ENCODE assay signal across 7 mouse cellular contexts in genomic region chr2:4556188-4556587, GRCm38 (mm10).
DNase-seq lines count a peak whose midpoint lies in the region; ATAC-seq and TF ChIP-seq lines count a peak whose summit lies in the region.

No protein-coding gene starts in this region.

- TF ChIP-seq POLR2A in myocyte (IDR thresholded peaks at IDR 0.05; ENCODE audit: insufficient read length, low read depth) = no peak

- DNase-seq in liver, embryonic 11.5 days (ENCODE audit: low spot score) = no peak
- peak; percentile 74 for DNase-seq in embryonic facial prominence, embryonic 14.5 days (ENCODE audit: low spot score)
- DNase-seq in hindbrain, embryonic 10.5 days (ENCODE audit: low spot score) = peak; percentile 28
- DNase-seq in adrenal gland, postnatal 25 days = no peak

- no peak overlapping the region for H3ac ChIP-seq in myocyte (ENCODE audit: control insufficient read depth, insufficient read length)

- H3K4me3 ChIP-seq in liver, embryonic 12.5 days = no peak overlapping the region
- no peak overlapping the region for H3K4me3 ChIP-seq in liver, embryonic 11.5 days (ENCODE audit: low read depth, low read length)
- no peak overlapping the region for H3K4me3 ChIP-seq in embryonic facial prominence, embryonic 14.5 days (ENCODE audit: low read depth, low read length)
- H3K4me3 ChIP-seq in hindbrain, embryonic 10.5 days = no peak overlapping the region
- H3K4me3 ChIP-seq in myocyte = no peak overlapping the region

- no peak for ATAC-seq in liver, embryonic 12.5 days
- ATAC-seq in liver, embryonic 11.5 days (replicated peaks; ENCODE audit: low FRiP score) = no peak
- ATAC-seq in embryonic facial prominence, embryonic 14.5 days (ENCODE audit: low read depth) = no peak
- ATAC-seq in cerebellum, adult (ENCODE audit: insufficient number of reproducible peaks, low FRiP score, low TSS enrichment) = no peak

- no peak overlapping the region for H3K4me2 ChIP-seq in liver, embryonic 12.5 days
- no peak overlapping the region for H3K4me2 ChIP-seq in liver, embryonic 11.5 days
- no peak overlapping the region for H3K4me2 ChIP-seq in embryonic facial prominence, embryonic 14.5 days (ENCODE audit: low read depth, low read length)
- H3K4me2 ChIP-seq in myocyte (ENCODE audit: low read depth) = peak overlapping the region; percentile 89

- peak overlapping the region; percentile 100 for H3K27ac ChIP-seq in liver, embryonic 12.5 days
- H3K27ac ChIP-seq in liver, embryonic 11.5 days (ENCODE audit: low read depth, low read length) = no peak overlapping the region
- H3K27ac ChIP-seq in embryonic facial prominence, embryonic 14.5 days (replicated peaks; ENCODE audit: low read depth, low read length) = peak overlapping the region; percentile 95
- H3K27ac ChIP-seq in hindbrain, embryonic 10.5 days = peak overlapping the region; percentile 93

- H3K9ac ChIP-seq in liver, embryonic 12.5 days = no peak overlapping the region; the same call in 1 of the 2 replicates
- H3K9ac ChIP-seq in liver, embryonic 11.5 days (ENCODE audit: low read depth, low read length) = no peak overlapping the region
- no peak overlapping the region for H3K9ac ChIP-seq in embryonic facial prominence, embryonic 14.5 days (ENCODE audit: low read depth, low read length)

- WGBS in liver, embryonic 12.5 days (ENCODE audit: insufficient replicate concordance) = 82% methylated on average over 10 of the region's 10 CpGs
- WGBS in liver, embryonic 11.5 days = 84% methylated on average over 10 of the region's 10 CpGs
- 29% methylated on average over 10 of the region's 10 CpGs for WGBS in embryonic facial prominence, embryonic 14.5 days
- WGBS in hindbrain, embryonic 10.5 days = 31% methylated on average over 10 of the region's 10 CpGs

- no peaks in the 10 kb centered on the region for H3K36me3 ChIP-seq in liver, embryonic 12.5 days
- no peaks in the 10 kb centered on the region for H3K36me3 ChIP-seq in liver, embryonic 11.5 days (ENCODE audit: control insufficient read depth, insufficient read depth, low read length)
- H3K36me3 ChIP-seq in embryonic facial prominence, embryonic 14.5 days (ENCODE audit: control insufficient read depth, insufficient read depth, low read length) = peaks cover 9% of the 10 kb centered on the region; the same call in 1 of the 2 replicates
- H3K36me3 ChIP-seq in hindbrain, embryonic 10.5 days = peaks cover 30% of the 10 kb centered on the region
- peaks cover 8% of the 10 kb centered on the region for H3K36me3 ChIP-seq in myocyte (ENCODE audit: control insufficient read depth, insufficient read depth)

- peaks cover 77% of the 10 kb centered on the region for H3K4me1 ChIP-seq in liver, embryonic 12.5 days
- H3K4me1 ChIP-seq in liver, embryonic 11.5 days (replicated peaks; ENCODE audit: control insufficient read depth, insufficient read depth, low read length) = peaks cover 60% of the 10 kb centered on the region
- H3K4me1 ChIP-seq in embryonic facial prominence, embryonic 14.5 days (ENCODE audit: control insufficient read depth, insufficient read depth, low read length) = peaks cover 43% of the 10 kb centered on the region
- H3K4me1 ChIP-seq in hindbrain, embryonic 10.5 days (replicated peaks) = peaks cover 71% of the 10 kb centered on the region

- peaks cover 23% of the 10 kb centered on the region for H3K79me2 ChIP-seq in myocyte (ENCODE audit: control insufficient read depth, insufficient read depth)

- H3K27me3 ChIP-seq in liver, embryonic 12.5 days (replicated peaks) = no peaks in the 10 kb centered on the region
- H3K27me3 ChIP-seq in liver, embryonic 11.5 days (replicated peaks; ENCODE audit: control insufficient read depth, insufficient read depth, low read length) = no peaks in the 10 kb centered on the region
- H3K27me3 ChIP-seq in embryonic facial prominence, embryonic 14.5 days (replicated peaks; ENCODE audit: control insufficient read depth, insufficient read depth, low read length) = no peaks in the 10 kb centered on the region
- H3K27me3 ChIP-seq in hindbrain, embryonic 10.5 days (ENCODE audit: insufficient read depth, poor library complexity, severe bottlenecking) = no peaks in the 10 kb centered on the region
- H3K27me3 ChIP-seq in myocyte (ENCODE audit: control insufficient read depth, insufficient read depth, insufficient read length) = no peaks in the 10 kb centered on the region

- H3K9me3 ChIP-seq in liver, embryonic 12.5 days (replicated peaks) = no peaks in the 10 kb centered on the region
- H3K9me3 ChIP-seq in liver, embryonic 11.5 days (ENCODE audit: control insufficient read depth, low read length) = no peaks in the 10 kb centered on the region
- H3K9me3 ChIP-seq in embryonic facial prominence, embryonic 14.5 days (ENCODE audit: control insufficient read depth, low read length) = 0 out of 2 replicates have a peak, but pooled peaks cover 3% of the 10 kb centered on the region
- peaks cover 4% of the 10 kb centered on the region; the same call in 1 of the 2 replicates for H3K9me3 ChIP-seq in hindbrain, embryonic 10.5 days

TF ChIP-seq in myocyte, 11 proteins besides CTCF, POLR2A, EP300 and RAD21:
- TF ChIP-seq MYOG (IDR thresholded peaks at IDR 0.05; ENCODE audit: control insufficient read depth in 1 of 3, insufficient read depth in 1 of 3, insufficient read length in 2 of 3, low read depth in 2 of 3) = no peak
- TF ChIP-seq POLR2AphosphoS2 (IDR thresholded peaks at IDR 0.05; ENCODE audit: insufficient read length, low read depth) = no peak
- TF ChIP-seq REST (IDR thresholded peaks at IDR 0.05; ENCODE audit: insufficient read depth, insufficient read length) = no peak
- no peak for TF ChIP-seq MYOD1 (IDR thresholded peaks at IDR 0.05; ENCODE audit: control insufficient read depth in 1 of 3, insufficient read length in 2 of 3, low read depth in 2 of 3)
- no peak for TF ChIP-seq SRF (IDR thresholded peaks at IDR 0.05; ENCODE audit: control insufficient read depth, insufficient read length, low read depth)
- no peak for TF ChIP-seq CEBPB (IDR thresholded peaks at IDR 0.05; ENCODE audit: insufficient read depth, poor library complexity, severe bottlenecking)
- no peak for TF ChIP-seq MAX (IDR thresholded peaks at IDR 0.05; ENCODE audit: low read depth)
- no peak for TF ChIP-seq TCF12 (IDR thresholded peaks at IDR 0.05; ENCODE audit: insufficient read depth, poor library complexity, severe bottlenecking)
- no peak for TF ChIP-seq USF1 (IDR thresholded peaks at IDR 0.05; ENCODE audit: low read depth)
- TF ChIP-seq TCF3 (IDR thresholded peaks at IDR 0.05; ENCODE audit: insufficient read length, low read depth) = no peak
- no peak for TF ChIP-seq E2F4 (IDR thresholded peaks at IDR 0.05; ENCODE audit: insufficient read depth)

Comparison
In these comparisons a context has a peak if more than half of its experiments do, and no peak if none do; other contexts are left out.
1. DNase-seq: peak in embryonic facial prominence, embryonic 14.5 days (single experiment) and hindbrain, embryonic 10.5 days (single experiment); none in liver, embryonic 11.5 days (single experiment) and adrenal gland, postnatal 25 days (single experiment).